Mouse (Mus musculus): ENCODE data around the gene Mx1. TPM values are rescaled to one million over a fixed set of nuclear protein-coding genes. Genes with fewer than 3 reads are reported as not detected.
A peak's percentile ranks its signal among the peaks of the same experiment; 100 is the strongest.

The Mx1 gene
- polyA plus RNA-seq (2015; fragmentation: Nextera tagmentation; extraction: Ambion mirVana), result 0.24 TPM in 1 of 2 replicates, not detected in the other

DNA sequence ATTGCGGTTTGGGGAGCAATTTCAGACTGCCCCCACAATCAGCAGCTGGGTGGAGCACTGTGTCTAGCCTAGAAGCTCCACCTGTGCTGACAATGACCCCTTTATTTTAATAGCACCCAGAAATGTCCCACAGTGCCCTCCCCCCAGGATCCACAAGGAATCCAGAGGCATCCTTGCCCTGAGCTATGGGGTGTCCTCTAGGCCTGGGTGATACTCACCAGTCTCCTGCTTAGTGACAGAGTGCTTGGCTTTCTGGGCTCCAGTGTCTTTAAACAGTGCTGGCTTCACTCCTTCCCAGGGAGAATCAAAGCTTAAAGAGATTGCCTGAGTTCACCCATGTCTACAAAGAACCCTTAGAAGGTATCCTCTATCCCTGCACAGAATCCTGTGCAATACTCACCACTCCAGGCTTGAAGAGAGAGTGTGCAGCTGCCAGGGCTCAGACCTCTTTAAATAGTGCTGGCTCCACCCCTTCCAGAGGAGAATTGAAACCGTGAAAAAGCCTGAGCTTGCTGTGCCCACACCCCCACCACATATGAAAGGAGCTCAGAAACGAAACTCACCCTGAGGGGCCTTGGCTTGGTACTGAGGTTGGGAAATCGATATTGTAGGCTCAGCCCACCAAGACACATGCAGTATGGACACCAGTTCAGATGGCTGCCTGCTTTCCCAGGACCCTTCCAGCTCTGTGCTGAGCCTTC lies at the start of gene Mx1:
Gene Mx1, minus strand, starts transcription at position 427 of the 701 bp plus-strand sequence.
- 29% methylated on average over 4 of the region's 4 CpGs for WGBS
- H3K9me3 ChIP-seq (ENCODE audit: low read length), result no peaks in the 10 kb centered on the region; the same call in 1 of the 2 replicates
- no peaks in the 10 kb centered on the region for H3K4me1 ChIP-seq (ENCODE audit: insufficient read depth, low read length)
- no peak within 1 kb of the TSS for H3K4me3 ChIP-seq (ENCODE audit: low read length)
- H3K4me2 ChIP-seq (replicated peaks; ENCODE audit: low read depth, low read length), result no peak within 1 kb of the TSS
- no peaks in the 10 kb centered on the region for H3K36me3 ChIP-seq (ENCODE audit: insufficient read depth, low read length)
- ATAC-seq (ENCODE audit: low FRiP score, low TSS enrichment), result 0 out of 2 replicates have a peak, but pooled peaks have one; percentile 49
- no peaks in the 10 kb centered on the region for H3K27me3 ChIP-seq (ENCODE audit: insufficient read depth, low read length)
- H3K9ac ChIP-seq (replicated peaks; ENCODE audit: low read length), result no peak within 1 kb of the TSS
- no peak within 1 kb of the TSS for H3K27ac ChIP-seq (ENCODE audit: low read length)

DNA sequence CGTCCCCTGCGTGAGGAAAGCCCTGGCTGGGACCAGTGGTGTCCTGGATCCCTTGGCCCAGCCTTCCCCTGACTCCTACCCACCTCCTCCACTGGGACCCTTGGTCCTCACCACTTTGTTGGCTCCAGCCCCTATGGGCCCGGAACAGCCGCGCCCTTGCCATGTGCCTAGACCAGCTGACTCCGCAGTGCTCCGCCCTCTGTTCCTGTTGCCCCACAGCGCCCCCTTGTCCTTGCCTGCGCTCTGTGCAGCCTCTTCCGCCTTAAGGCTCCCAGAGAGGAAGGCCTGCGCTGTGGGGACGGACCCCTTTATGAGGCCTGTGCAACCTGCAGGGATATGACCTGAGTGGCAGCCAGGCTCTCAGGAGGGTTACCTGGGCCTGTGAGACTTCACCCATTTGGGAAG lies 49.6 kb upstream of the Mx1 start:
- Histone ChIP-seq H3K4me3 (ENCODE audit: low read length) (no peak overlapping the region), H3K27ac (ENCODE audit: low read length) (no peak overlapping the region), H3K36me3 (ENCODE audit: insufficient read depth, low read length) (no peaks in the 10 kb centered on the region), H3K9me3 (ENCODE audit: low read length) (no peaks in the 10 kb centered on the region), H3K9ac (replicated peaks; ENCODE audit: low read length) (no peak overlapping the region), H3K4me2 (replicated peaks; ENCODE audit: low read depth, low read length) (no peak overlapping the region), H3K4me1 (ENCODE audit: insufficient read depth, low read length) (peaks cover 4% of the 10 kb centered on the region; the same call in 1 of the 2 replicates), H3K27me3 (ENCODE audit: insufficient read depth, low read length) (no peaks in the 10 kb centered on the region)
- WGBS, result 91% methylated on average over 12 of the region's 12 CpGs
- no peak for ATAC-seq (ENCODE audit: low FRiP score, low TSS enrichment)

DNA sequence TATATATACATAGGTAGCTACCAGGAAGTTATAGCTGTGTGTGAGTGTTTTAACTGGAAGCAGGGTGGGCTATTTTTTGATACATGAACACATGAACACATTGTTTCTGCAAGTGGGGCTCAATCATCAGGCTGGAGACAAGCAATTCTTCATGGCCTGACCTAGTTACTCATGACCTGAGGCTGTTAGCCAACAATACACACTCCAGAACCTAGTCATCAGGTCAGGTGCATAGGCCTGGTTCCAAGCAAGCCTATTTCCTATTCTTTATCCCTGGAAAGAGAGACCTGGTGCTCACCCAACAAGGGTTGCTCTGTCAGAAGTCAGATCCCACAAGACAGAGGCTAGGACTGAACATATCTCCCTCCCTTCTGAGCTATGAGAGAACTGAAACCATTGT lies 48.8 kb upstream of the Mx1 start:
- no peak for ATAC-seq (ENCODE audit: low FRiP score, low TSS enrichment)
- no peak overlapping the region for H3K4me3 ChIP-seq (ENCODE audit: low read length)
- no peaks in the 10 kb centered on the region for H3K9me3 ChIP-seq (ENCODE audit: low read length)
- no peaks in the 10 kb centered on the region for H3K36me3 ChIP-seq (ENCODE audit: insufficient read depth, low read length)
- H3K4me2 ChIP-seq (replicated peaks; ENCODE audit: low read depth, low read length), result no peak overlapping the region
- H3K27ac ChIP-seq (ENCODE audit: low read length), result no peak overlapping the region
- no peaks in the 10 kb centered on the region for H3K27me3 ChIP-seq (ENCODE audit: insufficient read depth, low read length)
- H3K4me1 ChIP-seq (ENCODE audit: insufficient read depth, low read length), result peaks cover 4% of the 10 kb centered on the region; the same call in 1 of the 2 replicates
- no peak overlapping the region for H3K9ac ChIP-seq (replicated peaks; ENCODE audit: low read length)

DNA sequence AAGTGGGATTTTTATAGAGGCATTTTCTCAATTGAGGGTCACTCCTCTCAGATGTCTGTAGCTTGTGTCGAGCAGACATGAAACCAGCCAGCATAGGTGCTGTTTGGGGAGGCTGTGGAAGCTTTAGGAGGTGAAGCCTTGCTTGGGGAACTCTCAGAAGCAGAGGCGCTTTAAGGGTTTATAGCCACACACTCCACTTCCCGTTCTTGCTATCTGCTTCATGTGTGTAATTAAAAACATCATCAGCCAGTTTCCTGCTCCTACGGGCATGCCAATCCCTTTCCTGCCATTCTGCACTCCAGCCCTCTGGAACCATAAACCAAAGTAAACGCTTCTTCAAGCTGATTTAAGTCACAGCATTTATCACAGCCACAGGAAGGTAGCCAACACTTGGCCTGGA lies 48.1 kb upstream of the Mx1 start:
- no peak overlapping the region for H3K4me3 ChIP-seq (ENCODE audit: low read length)
- 17% methylated on average over 5 of the region's 5 CpGs for WGBS
- H3K9me3 ChIP-seq (ENCODE audit: low read length), result no peaks in the 10 kb centered on the region
- H3K36me3 ChIP-seq (ENCODE audit: insufficient read depth, low read length), result no peaks in the 10 kb centered on the region
- H3K27me3 ChIP-seq (ENCODE audit: insufficient read depth, low read length), result no peaks in the 10 kb centered on the region
- ATAC-seq (ENCODE audit: low FRiP score, low TSS enrichment), result no peak
- no peak overlapping the region for H3K4me2 ChIP-seq (replicated peaks; ENCODE audit: low read depth, low read length)
- H3K9ac ChIP-seq (replicated peaks; ENCODE audit: low read length), result no peak overlapping the region
- no peak overlapping the region for H3K27ac ChIP-seq (ENCODE audit: low read length)
- peaks cover 4% of the 10 kb centered on the region; the same call in 1 of the 2 replicates for H3K4me1 ChIP-seq (ENCODE audit: insufficient read depth, low read length)

DNA sequence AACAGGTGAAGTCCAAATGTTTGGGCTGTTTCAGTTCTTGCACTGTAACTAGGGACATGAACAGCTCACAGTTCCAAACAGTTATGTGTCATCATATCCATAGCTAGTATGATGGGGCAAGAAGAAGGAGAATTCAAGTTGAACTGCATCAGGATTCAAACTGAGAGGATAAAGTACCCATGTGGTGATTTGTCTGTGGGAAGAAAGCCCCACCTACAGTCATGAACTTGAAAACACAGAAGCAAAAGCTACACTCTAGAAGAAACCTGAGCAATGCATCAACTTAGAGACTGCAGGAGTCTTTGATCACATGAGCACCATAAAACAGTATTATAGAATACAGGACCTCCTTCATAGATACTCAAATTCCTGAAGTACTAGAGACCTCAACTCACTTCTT lies 45.1 kb upstream of the Mx1 start:
- H3K27ac ChIP-seq (ENCODE audit: low read length), result no peak overlapping the region
- peaks cover 4% of the 10 kb centered on the region; the same call in 1 of the 2 replicates for H3K4me1 ChIP-seq (ENCODE audit: insufficient read depth, low read length)
- ATAC-seq (ENCODE audit: low FRiP score, low TSS enrichment), result no peak
- no peaks in the 10 kb centered on the region for H3K27me3 ChIP-seq (ENCODE audit: insufficient read depth, low read length)
- no peaks in the 10 kb centered on the region for H3K36me3 ChIP-seq (ENCODE audit: insufficient read depth, low read length)
- no peak overlapping the region for H3K4me2 ChIP-seq (replicated peaks; ENCODE audit: low read depth, low read length)
- no peak overlapping the region for H3K4me3 ChIP-seq (ENCODE audit: low read length)
- no peak overlapping the region for H3K9ac ChIP-seq (replicated peaks; ENCODE audit: low read length)
- no peaks in the 10 kb centered on the region for H3K9me3 ChIP-seq (ENCODE audit: low read length)

DNA sequence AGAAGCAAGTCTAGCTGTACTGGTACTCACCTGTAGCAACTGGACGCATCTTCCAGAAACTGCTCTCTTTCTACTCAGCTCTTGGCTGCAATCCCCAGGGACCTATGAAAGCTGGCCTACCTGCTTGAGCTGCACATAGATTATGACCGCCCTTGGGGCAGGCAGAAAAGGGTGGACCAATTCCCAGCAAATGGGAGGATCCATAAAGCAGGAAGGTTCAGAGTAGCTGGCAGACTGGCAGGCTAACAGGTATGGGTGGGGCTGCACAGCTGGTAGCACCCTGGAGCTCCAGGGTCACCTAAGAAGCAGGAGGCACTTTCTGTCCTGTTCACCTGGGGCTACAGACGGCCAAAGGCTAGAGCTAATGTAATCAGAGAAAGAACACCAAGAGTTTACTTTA lies 42.1 kb upstream of the Mx1 start:
- Histone ChIP-seq H3K36me3 (ENCODE audit: insufficient read depth, low read length) (no peaks in the 10 kb centered on the region), H3K27ac (ENCODE audit: low read length) (no peak overlapping the region), H3K4me1 (ENCODE audit: insufficient read depth, low read length) (no peaks in the 10 kb centered on the region), H3K9ac (replicated peaks; ENCODE audit: low read length) (no peak overlapping the region), H3K27me3 (ENCODE audit: insufficient read depth, low read length) (no peaks in the 10 kb centered on the region), H3K9me3 (ENCODE audit: low read length) (no peaks in the 10 kb centered on the region), H3K4me2 (replicated peaks; ENCODE audit: low read depth, low read length) (no peak overlapping the region), H3K4me3 (ENCODE audit: low read length) (no peak overlapping the region)
- ATAC-seq (ENCODE audit: low FRiP score, low TSS enrichment), result no peak
- 86% methylated on average over 3 of the region's 3 CpGs for WGBS

DNA sequence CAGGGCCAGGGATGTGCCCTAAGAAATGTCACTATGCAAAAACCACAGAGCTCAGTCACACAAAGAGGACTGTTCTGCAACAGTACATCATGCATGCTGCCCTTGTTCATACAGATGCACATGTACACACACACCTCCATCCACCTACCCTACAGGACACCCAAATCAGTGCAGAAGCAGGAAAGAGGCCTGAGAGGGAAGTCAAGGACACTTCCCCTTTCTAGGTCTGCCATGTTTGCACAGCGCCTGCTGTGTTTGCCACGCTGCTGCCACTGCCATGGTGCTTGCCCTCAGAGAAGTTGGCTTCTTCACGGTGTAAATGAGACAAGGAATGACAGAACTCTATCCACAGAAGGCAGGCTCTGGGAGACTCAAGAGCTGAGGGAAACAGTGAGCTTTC lies 41.1 kb upstream of the Mx1 start:
- Histone ChIP-seq H3K27ac (ENCODE audit: low read length) (no peak overlapping the region), H3K27me3 (ENCODE audit: insufficient read depth, low read length) (no peaks in the 10 kb centered on the region), H3K9ac (replicated peaks; ENCODE audit: low read length) (no peak overlapping the region), H3K4me1 (ENCODE audit: insufficient read depth, low read length) (no peaks in the 10 kb centered on the region), H3K4me3 (ENCODE audit: low read length) (no peak overlapping the region), H3K9me3 (ENCODE audit: low read length) (no peaks in the 10 kb centered on the region), H3K36me3 (ENCODE audit: insufficient read depth, low read length) (no peaks in the 10 kb centered on the region), H3K4me2 (replicated peaks; ENCODE audit: low read depth, low read length) (no peak overlapping the region)
- 78% methylated on average over 3 of the region's 3 CpGs for WGBS
- no peak for ATAC-seq (ENCODE audit: low FRiP score, low TSS enrichment)

DNA sequence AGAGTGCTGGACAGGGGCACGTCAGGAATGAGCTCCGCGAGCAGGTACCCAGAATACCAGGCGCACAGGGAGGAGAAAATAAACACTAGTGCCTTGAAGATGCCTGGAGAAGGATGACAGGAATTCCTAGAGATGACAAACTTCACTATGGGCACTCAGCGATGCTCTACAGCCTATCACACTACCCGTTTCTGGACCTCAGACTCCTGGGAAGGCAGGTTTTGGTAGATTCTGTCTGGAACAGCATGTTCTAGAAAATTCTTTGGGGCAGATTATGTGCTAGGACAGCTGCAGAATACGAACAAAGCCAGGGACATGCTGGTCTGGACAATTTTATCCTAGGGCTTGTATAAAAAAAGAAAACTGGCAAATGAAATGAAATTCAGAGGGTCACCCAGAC lies 38.2 kb upstream of the Mx1 start:
- H3K36me3 ChIP-seq (ENCODE audit: insufficient read depth, low read length), result no peaks in the 10 kb centered on the region
- WGBS, result 90% methylated on average over 7 of the region's 7 CpGs
- H3K4me2 ChIP-seq (replicated peaks; ENCODE audit: low read depth, low read length), result no peak overlapping the region

DNA sequence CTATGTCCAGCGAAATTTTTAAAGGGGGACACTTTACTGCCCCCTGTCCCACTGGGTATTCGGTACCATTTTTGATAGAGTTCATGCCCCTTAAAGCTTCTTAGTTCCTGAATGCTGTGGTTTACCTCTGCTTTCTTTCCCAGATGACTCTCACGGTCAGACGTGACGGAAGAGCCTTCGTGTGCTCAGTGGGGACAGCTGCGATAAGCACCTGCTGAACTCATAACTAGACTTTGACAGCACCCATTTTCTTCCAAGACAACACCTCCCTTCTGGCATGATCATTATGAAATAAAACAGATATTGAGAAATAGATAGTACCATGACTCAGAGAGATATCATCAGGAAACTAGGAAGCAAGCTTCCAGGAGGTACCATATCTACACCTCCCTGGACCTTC lies 36.7 kb upstream of the Mx1 start:
- H3K27ac ChIP-seq (ENCODE audit: low read length), result no peak overlapping the region
- no peak overlapping the region for H3K4me2 ChIP-seq (replicated peaks; ENCODE audit: low read depth, low read length)
- no peaks in the 10 kb centered on the region for H3K36me3 ChIP-seq (ENCODE audit: insufficient read depth, low read length)
- no peaks in the 10 kb centered on the region for H3K9me3 ChIP-seq (ENCODE audit: low read length)
- H3K27me3 ChIP-seq (ENCODE audit: insufficient read depth, low read length), result no peaks in the 10 kb centered on the region
- no peak overlapping the region for H3K9ac ChIP-seq (replicated peaks; ENCODE audit: low read length)
- 95% methylated on average over 7 of the region's 7 CpGs for WGBS
- no peak overlapping the region for H3K4me3 ChIP-seq (ENCODE audit: low read length)
- ATAC-seq (ENCODE audit: low FRiP score, low TSS enrichment), result no peak
- no peaks in the 10 kb centered on the region for H3K4me1 ChIP-seq (ENCODE audit: insufficient read depth, low read length)

More for the DNA sequence above, 38.2 kb upstream of the Mx1 start:
- Histone ChIP-seq H3K4me3 (ENCODE audit: low read length) (no peak overlapping the region), H3K9ac (replicated peaks; ENCODE audit: low read length) (no peak overlapping the region), H3K27ac (ENCODE audit: low read length) (no peak overlapping the region), H3K9me3 (ENCODE audit: low read length) (no peaks in the 10 kb centered on the region), H3K4me1 (ENCODE audit: insufficient read depth, low read length) (no peaks in the 10 kb centered on the region), H3K27me3 (ENCODE audit: insufficient read depth, low read length) (no peaks in the 10 kb centered on the region)
- no peak for ATAC-seq (ENCODE audit: low FRiP score, low TSS enrichment)

DNA sequence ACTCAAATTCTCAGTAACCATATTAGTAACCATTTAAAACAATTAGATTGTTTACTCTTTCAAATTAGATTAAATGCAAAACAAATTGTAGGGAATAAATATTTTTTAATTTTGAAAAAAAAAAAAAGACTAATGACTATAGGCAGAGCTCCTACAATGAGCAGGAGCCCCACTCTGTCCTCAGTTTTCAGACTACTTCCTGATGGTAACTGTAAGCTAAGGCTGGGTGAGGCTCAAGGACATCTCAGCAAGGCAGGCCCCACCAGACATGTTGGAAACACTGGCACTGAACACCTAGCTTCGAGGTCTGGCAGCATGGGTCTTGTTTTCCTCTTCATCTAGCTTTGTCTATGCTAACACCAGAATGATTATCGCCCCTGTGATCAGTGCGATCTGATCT lies 35.4 kb upstream of the Mx1 start:
- Histone ChIP-seq H3K27ac (ENCODE audit: low read length) (no peak overlapping the region), H3K9me3 (ENCODE audit: low read length) (no peaks in the 10 kb centered on the region), H3K27me3 (ENCODE audit: insufficient read depth, low read length) (no peaks in the 10 kb centered on the region), H3K4me2 (replicated peaks; ENCODE audit: low read depth, low read length) (no peak overlapping the region), H3K36me3 (ENCODE audit: insufficient read depth, low read length) (no peaks in the 10 kb centered on the region), H3K4me1 (ENCODE audit: insufficient read depth, low read length) (no peaks in the 10 kb centered on the region), H3K4me3 (ENCODE audit: low read length) (no peak overlapping the region), H3K9ac (replicated peaks; ENCODE audit: low read length) (no peak overlapping the region)
- ATAC-seq (ENCODE audit: low FRiP score, low TSS enrichment), result no peak
- WGBS, result 94% methylated on average over 3 of the region's 3 CpGs
